Mouse (Mus musculus) hindbrain, embryonic 14.5 days (tissue): ENCODE measurements at regions not wholly inside any gene's neighbourhood (a gene's known extent, or its start where the extent isn't known, plus 50 kb on each side); places are given as distances from the start of the nearest gene placed in this dataset.

Source experiments
- ATAC-seq: fragments of 200-750 bp; cut with Nextera tagmentation; 2 replicates; pipeline ENCODE4 v1.8.0; 2017; ENCODE audit warnings: moderate number of reproducible peaks, mild to moderate bottlenecking, moderate TSS enrichment, moderate library complexity; ENCODE audit not compliant: low FRiP score
- DNase-seq: peaks from one replicate; pipeline ENCODE4 v3.0.0-alpha.2; 2015; ENCODE audit warnings: low spot score
- H3K27ac ChIP-seq: fragments of 300-500 bp; sonication (generic); 2 replicates; pipeline ENCODE4 v1.5.1; 2014; ENCODE audit warnings: mild to moderate bottlenecking, moderate library complexity
- H3K27me3 ChIP-seq: fragments of 300-500 bp; sonication (generic); 2 replicates; pipeline ENCODE4 v1.6.1; 2014; ENCODE audit warnings: mild to moderate bottlenecking, low read length, mixed read lengths; ENCODE audit not compliant: control insufficient read depth, insufficient read depth
- H3K36me3 ChIP-seq: fragments of 300-500 bp; sonication (generic); replicated peaks from 2 replicates; pipeline ENCODE4 v1.6.1; 2014; ENCODE audit not compliant: control insufficient read depth, insufficient read depth
- H3K4me1 ChIP-seq: fragments of 300-500 bp; sonication (generic); replicated peaks from 2 replicates; pipeline ENCODE4 v1.6.1; 2014; ENCODE audit warnings: antibody characterized with exemption, low read length, mixed read lengths; ENCODE audit not compliant: control insufficient read depth, insufficient read depth
- H3K4me2 ChIP-seq: fragments of 300-500 bp; sonication (generic); replicated peaks from 2 replicates; pipeline ENCODE4 v1.6.1; 2014; ENCODE audit warnings: mild to moderate bottlenecking, moderate library complexity
- H3K4me3 ChIP-seq: fragments of 300-500 bp; sonication (generic); replicated peaks from 2 replicates; pipeline ENCODE4 v1.5.1; 2014; ENCODE audit warnings: mild to moderate bottlenecking, low read length
- H3K9ac ChIP-seq: fragments of 300-500 bp; sonication (generic); 2 replicates; pipeline ENCODE4 v1.6.1; 2014
- H3K9me3 ChIP-seq: fragments of 300-500 bp; sonication (generic); 2 replicates; pipeline ENCODE4 v1.6.1; 2016; ENCODE audit warnings: low read length; ENCODE audit not compliant: control insufficient read depth
- WGBS: fragments of 180-500 bp; shearing (Covaris S2); extraction: QIAGEN DNeasy Blood & Tissue Kit; methylation state at CpG from one replicate; pipeline ENCODE4 v1.1.7; 2014; 5-methylcytosine and 5-hydroxymethylcytosine counted together

DNA sequence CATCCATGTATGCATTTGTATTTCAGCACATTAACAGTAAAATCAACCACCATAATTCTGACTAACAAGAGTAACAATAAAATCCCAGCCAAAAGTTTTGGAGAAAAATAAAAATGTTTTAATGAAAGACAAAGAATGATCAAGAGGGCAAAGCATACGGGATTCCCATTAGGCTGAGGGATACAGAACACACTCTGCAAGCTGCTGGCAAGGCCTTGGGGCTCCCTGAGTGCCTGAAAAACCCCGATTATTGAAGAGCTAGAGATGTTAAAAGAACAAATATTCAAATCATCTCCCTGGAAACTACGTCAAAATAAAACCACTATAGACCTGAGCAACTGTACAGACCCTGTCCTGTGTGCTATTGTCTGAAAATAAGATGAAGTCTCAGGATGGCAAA lies 433.5 kb upstream of the B3galt2 start:
- Histone ChIP-seq H3K27me3 (no peaks in the 10 kb centered on the region), H3K4me1 (no peaks in the 10 kb centered on the region), H3K36me3 (no peaks in the 10 kb centered on the region), H3K9ac (no peak overlapping the region), H3K27ac (no peak overlapping the region), H3K4me3 (no peak overlapping the region), H3K9me3 (no peaks in the 10 kb centered on the region), H3K4me2 (no peak overlapping the region)
- no peak for DNase-seq
- 84% methylated on average over 3 of the region's 3 CpGs for WGBS
- no peak for ATAC-seq

GRCm38 (mm10) chr1:143207399-143208065 lies 432.9 kb upstream of the B3galt2 start:
- Histone ChIP-seq H3K27ac (no peak overlapping the region), H3K4me2 (no peak overlapping the region), H3K4me1 (no peaks in the 10 kb centered on the region), H3K9me3 (no peaks in the 10 kb centered on the region), H3K27me3 (no peaks in the 10 kb centered on the region), H3K36me3 (no peaks in the 10 kb centered on the region), H3K9ac (no peak overlapping the region), H3K4me3 (no peak overlapping the region)
- ATAC-seq: no peak
- no peak for DNase-seq
- 91% methylated on average over 6 of the region's 6 CpGs for WGBS

DNA sequence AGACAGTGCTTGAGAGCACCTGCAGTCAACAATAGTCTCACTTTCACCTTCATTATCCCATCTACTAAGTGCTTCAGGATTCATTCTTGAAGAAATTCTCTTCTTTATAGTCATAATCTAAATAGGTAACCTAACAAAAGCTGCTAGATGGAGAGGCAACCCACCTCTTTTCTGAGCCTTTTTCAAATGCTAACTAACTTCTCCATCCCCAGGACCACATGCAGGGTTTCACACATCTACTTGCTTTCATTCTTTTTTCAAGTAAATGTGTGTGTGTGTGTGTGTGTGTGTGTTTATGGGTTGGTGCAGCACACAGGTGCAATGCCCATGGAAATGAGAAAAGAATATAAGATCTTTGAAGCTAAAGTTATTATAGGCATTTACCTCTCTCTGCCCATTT lies 423.1 kb upstream of the B3galt2 start:
- no peaks in the 10 kb centered on the region for H3K9me3 ChIP-seq
- no peaks in the 10 kb centered on the region for H3K4me1 ChIP-seq
- no peak for DNase-seq
- H3K36me3 ChIP-seq: no peaks in the 10 kb centered on the region
- H3K4me2 ChIP-seq: no peak overlapping the region
- H3K9ac ChIP-seq: no peak overlapping the region
- no peaks in the 10 kb centered on the region for H3K27me3 ChIP-seq
- no peak overlapping the region for H3K4me3 ChIP-seq
- ATAC-seq: no peak
- H3K27ac ChIP-seq: no peak overlapping the region

DNA sequence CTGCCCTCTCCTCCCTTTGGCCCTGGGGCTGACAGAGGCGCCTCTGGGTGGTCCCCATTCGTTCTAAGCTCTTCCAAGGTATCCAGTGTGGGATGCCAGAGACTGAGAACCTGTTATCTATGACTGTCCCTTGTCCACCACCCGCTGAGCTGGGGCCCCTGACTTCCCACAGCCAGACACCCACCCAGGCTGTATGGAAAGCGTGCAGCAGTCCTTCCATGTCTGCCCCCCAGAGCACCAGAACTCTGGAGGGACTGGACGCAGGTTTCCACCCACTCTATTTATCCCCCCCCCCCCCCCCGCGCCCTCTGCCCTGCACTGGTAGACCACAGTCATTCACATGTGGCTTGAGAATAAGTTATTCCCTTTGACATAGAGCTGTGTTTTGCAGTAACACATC lies 408.5 kb upstream of the B3galt2 start:
- Histone ChIP-seq H3K27ac (no peak overlapping the region), H3K9me3 (no peaks in the 10 kb centered on the region), H3K27me3 (no peaks in the 10 kb centered on the region), H3K36me3 (no peaks in the 10 kb centered on the region), H3K4me2 (no peak overlapping the region), H3K4me3 (no peak overlapping the region), H3K4me1 (no peaks in the 10 kb centered on the region), H3K9ac (no peak overlapping the region)
- ATAC-seq: no peak
- 90% methylated on average over 7 of the region's 7 CpGs for WGBS
- DNase-seq: no peak

- Histone ChIP-seq H3K27ac (no peak overlapping the region), H3K9ac (no peak overlapping the region), H3K9me3 (no peaks in the 10 kb centered on the region), H3K36me3 (no peaks in the 10 kb centered on the region), H3K4me2 (no peak overlapping the region), H3K4me1 (no peaks in the 10 kb centered on the region), H3K27me3 (no peaks in the 10 kb centered on the region), H3K4me3 (no peak overlapping the region)
- WGBS: 56% methylated on average over 5 of the region's 5 CpGs
- 0 out of 2 replicates have a peak, but pooled peaks have one; percentile 14 for ATAC-seq
- DNase-seq: no peak
Observed at GRCm38 (mm10) chr1:143258470-143259215, 381.8 kb upstream of the B3galt2 start.

DNA sequence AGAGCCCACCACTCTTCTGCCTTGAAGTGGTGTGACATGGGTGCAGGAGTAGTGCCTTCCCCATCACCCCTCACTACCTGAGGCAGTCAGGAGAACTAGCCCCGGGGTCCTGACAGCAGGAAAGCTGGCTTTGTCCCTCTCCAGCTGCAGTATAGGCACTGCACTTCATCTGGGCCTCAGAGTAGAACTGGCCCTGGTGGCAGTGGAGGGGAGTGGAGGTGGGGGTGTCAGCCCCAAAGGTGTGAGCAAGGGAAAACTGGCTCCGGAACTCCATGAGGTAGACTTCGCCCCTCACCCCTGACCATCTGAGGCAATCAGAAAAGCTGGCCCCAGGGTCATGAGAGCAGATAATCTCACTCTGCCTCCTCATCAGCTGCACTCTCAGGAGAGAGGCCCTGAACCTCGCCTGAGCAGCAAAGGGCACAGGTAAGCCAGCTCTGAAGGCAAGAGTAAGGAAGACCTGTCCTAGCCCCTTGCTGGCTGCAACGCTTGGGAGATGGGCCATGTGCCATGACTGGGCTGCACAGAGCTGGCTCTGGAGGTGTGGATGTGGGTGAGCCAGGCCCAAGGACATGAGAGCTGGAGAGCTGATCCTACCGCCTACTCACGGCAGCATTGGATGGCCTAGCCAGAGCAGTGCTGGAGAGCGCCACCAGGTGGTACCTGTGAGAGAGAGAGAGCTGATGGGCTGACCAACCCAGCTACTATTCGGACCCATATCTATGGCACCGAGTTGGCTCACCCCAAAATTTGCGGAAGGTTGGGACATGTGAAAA lies 377.0 kb upstream of the B3galt2 start:
- no peak for DNase-seq
- Histone ChIP-seq H3K36me3 (no peaks in the 10 kb centered on the region), H3K27me3 (no peaks in the 10 kb centered on the region), H3K9me3 (no peaks in the 10 kb centered on the region), H3K27ac (no peak overlapping the region), H3K4me3 (no peak overlapping the region), H3K4me1 (no peaks in the 10 kb centered on the region), H3K9ac (no peak overlapping the region), H3K4me2 (no peak overlapping the region)
- 81% methylated on average over 11 of the region's 11 CpGs for WGBS
- ATAC-seq: peak; percentile 34

GRCm38 (mm10) chr1:143265216-143265615 lies 375.2 kb upstream of the B3galt2 start:
- H3K4me1 ChIP-seq: no peaks in the 10 kb centered on the region
- ATAC-seq: no peak
- H3K36me3 ChIP-seq: no peaks in the 10 kb centered on the region
- 53% methylated on average over 4 of the region's 4 CpGs for whole genome bisulfite sequencing
- no peaks in the 10 kb centered on the region for H3K27me3 ChIP-seq
- H3K27ac ChIP-seq: no peak overlapping the region
- H3K9ac ChIP-seq: no peak overlapping the region
- H3K4me3 ChIP-seq: no peak overlapping the region
- no peaks in the 10 kb centered on the region for H3K9me3 ChIP-seq
- no peak overlapping the region for H3K4me2 ChIP-seq
- DNase-seq: no peak

DNA sequence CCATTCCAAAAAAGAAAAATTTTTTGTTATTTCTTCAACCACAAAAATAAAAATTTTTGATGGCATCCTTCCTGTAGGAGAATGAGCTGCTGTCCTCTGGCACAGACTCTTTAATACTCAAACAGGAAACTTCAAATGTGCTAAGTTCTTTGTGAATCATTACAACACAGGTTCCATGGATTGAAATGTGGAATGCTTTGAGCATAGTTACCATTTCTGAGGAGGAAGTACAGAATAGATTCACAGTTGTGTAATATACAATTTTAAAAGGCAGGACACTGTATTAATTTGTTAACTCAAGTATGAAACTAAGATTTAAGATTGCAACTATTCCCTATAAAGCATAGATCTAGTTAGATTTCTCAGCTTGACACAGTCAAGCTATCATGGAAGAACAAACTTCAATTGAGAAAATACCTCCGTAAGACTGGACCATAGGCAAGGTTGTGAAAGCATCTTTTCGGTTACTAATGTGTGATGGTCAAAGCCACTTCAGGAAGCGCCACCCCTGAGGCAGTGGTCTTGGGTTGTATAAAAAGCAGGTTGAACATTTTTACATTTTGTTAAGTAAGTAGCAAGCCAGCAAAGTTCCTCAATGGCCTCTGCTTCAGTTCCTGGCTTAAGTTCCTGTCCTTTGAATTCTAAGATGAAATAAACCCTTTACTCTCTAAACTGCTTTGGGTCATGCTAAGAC lies 354.0 kb upstream of the B3galt2 start:
- Histone ChIP-seq H3K9ac (no peak overlapping the region), H3K36me3 (no peaks in the 10 kb centered on the region), H3K4me1 (no peaks in the 10 kb centered on the region), H3K27me3 (no peaks in the 10 kb centered on the region), H3K4me3 (no peak overlapping the region), H3K9me3 (no peaks in the 10 kb centered on the region), H3K27ac (no peak overlapping the region), H3K4me2 (no peak overlapping the region)
- WGBS: 94% methylated on average over 3 of the region's 3 CpGs
- no peak for DNase-seq
- no peak for ATAC-seq

DNA sequence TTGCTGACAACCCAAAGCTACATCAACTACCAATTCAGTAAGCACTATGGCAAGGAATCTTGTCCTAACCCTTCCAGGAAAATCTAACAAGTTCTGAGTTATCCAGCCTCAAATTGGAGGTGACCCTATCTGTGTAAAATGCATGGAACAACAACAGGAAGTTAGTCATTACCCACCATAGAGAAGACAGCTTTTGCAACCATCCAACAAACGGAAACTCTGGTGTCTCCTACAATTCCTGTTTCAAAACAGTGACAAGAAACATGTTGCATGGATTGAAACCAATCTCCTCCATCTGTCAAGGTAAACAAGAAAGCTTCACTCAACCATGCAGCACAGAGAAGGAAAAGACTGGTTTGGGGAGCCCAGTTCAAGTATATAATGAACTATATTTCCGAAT lies 353.0 kb upstream of the B3galt2 start:
- H3K9ac ChIP-seq: no peak overlapping the region
- H3K4me3 ChIP-seq: no peak overlapping the region
- no peaks in the 10 kb centered on the region for H3K36me3 ChIP-seq
- ATAC-seq: no peak
- H3K4me1 ChIP-seq: no peaks in the 10 kb centered on the region
- no peak for DNase-seq
- no peaks in the 10 kb centered on the region for H3K9me3 ChIP-seq
- H3K27me3 ChIP-seq: no peaks in the 10 kb centered on the region
- WGBS: 90% methylated on average over 2 of the region's 2 CpGs
- H3K27ac ChIP-seq: no peak overlapping the region
- H3K4me2 ChIP-seq: no peak overlapping the region
